20 mouse cellular contexts compared by ENCODE assay signal in the genomic region with DNA sequence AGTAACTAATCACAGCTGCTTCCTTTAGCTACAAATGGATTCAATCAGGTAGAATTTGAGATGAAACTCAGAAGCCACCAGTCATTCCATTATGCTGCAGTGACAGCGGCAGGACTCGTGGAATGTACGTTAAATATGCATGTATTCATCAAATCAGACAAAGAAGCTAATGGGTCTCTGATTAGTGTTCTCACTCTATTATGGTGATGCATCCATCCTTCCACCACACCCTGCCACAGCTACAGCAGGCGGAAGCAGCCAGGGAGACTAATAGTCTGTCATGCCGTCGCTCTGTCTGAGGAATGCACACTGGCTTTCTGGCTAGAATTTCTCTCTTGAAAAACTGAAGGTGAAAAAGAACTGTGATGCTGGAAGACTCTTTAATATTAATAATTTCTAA. TPM values are rescaled to one million over a fixed set of nuclear protein-coding genes. Genes with fewer than 3 reads are reported as not detected.
"Had no signal": no experiment of that assay in that cellular context is flagged by ENCODE, and none has a peak within 500 bp of the region (broad histone marks: within the 10 kb centered on the region; RNA-seq: fewer than 3 reads in every experiment).

No protein-coding gene starts in this region.

- H3K9ac ChIP-seq: limb, embryonic 15.5 days; liver, embryonic 12.5 days; lung, embryonic 14.5 days; midbrain, embryonic 15.5 days; neural tube, embryonic 12.5 days had no signal

- DNase-seq: lung, embryonic 14.5 days; lung, postnatal 10 days; lung, postnatal 4 days; retina, postnatal 1 day; right cerebral cortex, postnatal 4 days; spleen, adult 18-20 months; thymus, adult 18-20 months; thymus, postnatal 14 days had no signal

- H3K9me3 ChIP-seq: limb, embryonic 15.5 days; liver, embryonic 12.5 days; midbrain, embryonic 15.5 days; neural tube, embryonic 12.5 days had no signal

- H3K4me2 ChIP-seq: limb, embryonic 15.5 days; liver, embryonic 12.5 days; lung, embryonic 14.5 days; midbrain, embryonic 11.5 days; midbrain, embryonic 15.5 days; neural tube, embryonic 12.5 days had no signal

- H3K27me3 ChIP-seq: limb, embryonic 15.5 days; liver, embryonic 12.5 days; megakaryocyte, embryonic 14.5 days; midbrain, embryonic 15.5 days; neural tube, embryonic 12.5 days had no signal

- H3K27ac ChIP-seq: kidney, postnatal 0 days; left cerebral cortex, adult 2 months; limb, embryonic 15.5 days; liver, embryonic 12.5 days; midbrain, embryonic 15.5 days; neural tube, embryonic 12.5 days had no signal

- H3K4me1 ChIP-seq: liver, embryonic 12.5 days; midbrain, embryonic 15.5 days; neural tube, embryonic 12.5 days had no signal

- ATAC-seq: liver, embryonic 12.5 days; midbrain, embryonic 15.5 days had no signal

- H3K4me3 ChIP-seq: left cerebral cortex, adult 2 months; limb, embryonic 15.5 days; liver, embryonic 12.5 days; megakaryocyte, embryonic 14.5 days; midbrain, embryonic 15.5 days; neural tube, embryonic 12.5 days had no signal

RNA-seq across cellular contexts. Expression of a gene that starts 54.7 kb away (rescaled TPM):
- total RNA-seq: monocyte, adult 5-6 weeks; neutrophil, adult 5-6 weeks had no signal
- polyA plus RNA-seq: limb, embryonic 11.5 days; limb, embryonic 15.5 days; lung, embryonic 14.5 days; midbrain, embryonic 11.5 days; neural tube, embryonic 12.5 days; stomach, embryonic 14.5 days had no signal
